Mouse (Mus musculus): ENCODE measurements at regions not wholly inside any gene's neighbourhood (a gene's known extent, or its start where the extent isn't known, plus 50 kb on each side); places are given as distances from the start of the nearest gene placed in this dataset.

DNA sequence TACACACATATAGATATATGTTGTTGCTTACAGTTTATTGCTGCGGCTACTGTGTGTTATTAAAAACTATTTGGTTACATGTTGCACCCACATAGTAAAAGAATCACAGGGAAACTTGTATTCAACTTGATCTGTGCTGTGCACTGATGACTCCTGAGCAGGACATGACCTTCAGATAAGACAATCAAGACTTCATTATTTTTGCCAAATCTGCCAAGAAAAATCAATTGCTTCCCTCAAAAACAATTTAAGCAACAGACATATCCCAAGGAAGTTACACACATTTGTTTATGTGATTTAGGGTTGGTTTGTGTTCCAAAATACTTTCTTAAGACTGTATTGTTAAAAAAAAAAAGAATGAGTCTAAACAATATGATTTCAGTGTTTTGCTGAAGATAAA, 114.7 kb upstream of the Emcn start:
- TF ChIP-seq POLR2A (IDR thresholded peaks at IDR 0.05; ENCODE audit: borderline replicate concordance, low read depth, low read length) (no peak), CTCF (IDR thresholded peaks at IDR 0.05; ENCODE audit: low read depth, low read length) (no peak)
